Mouse (Mus musculus) R1 (cell line): ENCODE results near the gene Htr6.

Experiments used
- DNase-seq: peaks from one replicate; pipeline ENCODE4 v3.0.0-alpha.2; 2018; ENCODE audit warnings: low read depth, low spot score

Htr6 gene

GRCm38 (mm10) chr4:139048518-139048917 lies 26.9 kb downstream of the Htr6 start:
- DNase-seq = no peak

GRCm38 (mm10) chr4:139046354-139046753 lies 29.0 kb downstream of the Htr6 start:
- no peak for DNase-seq

- DNase-seq = peak; percentile 73
Observed at GRCm38 (mm10) chr4:139044566-139044965, 30.8 kb downstream of the Htr6 start.

- no peak for DNase-seq
Observed at GRCm38 (mm10) chr4:139043600-139043999, 31.8 kb downstream of the Htr6 start.

GRCm38 (mm10) chr4:139042611-139043010 lies 32.8 kb downstream of the Htr6 start:
- DNase-seq = no peak

GRCm38 (mm10) chr4:139040084-139040839 lies 35.1 kb downstream of the Htr6 start:
- no peak for DNase-seq

GRCm38 (mm10) chr4:139037795-139038607 lies 37.4 kb downstream of the Htr6 start:
- DNase-seq = no peak

GRCm38 (mm10) chr4:139035799-139036198 lies 39.6 kb downstream of the Htr6 start:
- no peak for DNase-seq

GRCm38 (mm10) chr4:139034942-139035341 lies 40.4 kb downstream of the Htr6 start:
- DNase-seq = no peak

GRCm38 (mm10) chr4:139034540-139034939 lies 40.8 kb downstream of the Htr6 start:
- DNase-seq = no peak

GRCm38 (mm10) chr4:139034010-139034367 lies 41.4 kb downstream of the Htr6 start:
- DNase-seq = no peak

- no peak for DNase-seq
Observed at GRCm38 (mm10) chr4:139033263-139034009, 41.9 kb downstream of the Htr6 start.

- DNase-seq = no peak
Observed at GRCm38 (mm10) chr4:139032521-139032920, 42.8 kb downstream of the Htr6 start.

GRCm38 (mm10) chr4:139030675-139031074 lies 44.7 kb downstream of the Htr6 start:
- no peak for DNase-seq

- no peak for DNase-seq
Observed at GRCm38 (mm10) chr4:139024379-139024778, 51.0 kb downstream of the Htr6 start.

GRCm38 (mm10) chr4:139020385-139020784 lies 55.0 kb downstream of the Htr6 start:
- no peak for DNase-seq

GRCm38 (mm10) chr4:139019413-139019812 lies 56.0 kb downstream of the Htr6 start:
- DNase-seq = peak; percentile 77

- no peak for DNase-seq
Observed at GRCm38 (mm10) chr4:139018976-139019375, 56.4 kb downstream of the Htr6 start.

- DNase-seq = no peak
Observed at GRCm38 (mm10) chr4:139018388-139018787, 57.0 kb downstream of the Htr6 start.

- peak; percentile 74 for DNase-seq
Observed at GRCm38 (mm10) chr4:139014793-139015192, 60.6 kb downstream of the Htr6 start.

- DNase-seq = no peak
Observed at GRCm38 (mm10) chr4:139013281-139013680, 62.1 kb downstream of the Htr6 start.

- no peak for DNase-seq
Observed at GRCm38 (mm10) chr4:139011201-139011702, 64.1 kb downstream of the Htr6 start.
